Mouse (Mus musculus): ENCODE measurements around the gene Kri1.

DNA sequence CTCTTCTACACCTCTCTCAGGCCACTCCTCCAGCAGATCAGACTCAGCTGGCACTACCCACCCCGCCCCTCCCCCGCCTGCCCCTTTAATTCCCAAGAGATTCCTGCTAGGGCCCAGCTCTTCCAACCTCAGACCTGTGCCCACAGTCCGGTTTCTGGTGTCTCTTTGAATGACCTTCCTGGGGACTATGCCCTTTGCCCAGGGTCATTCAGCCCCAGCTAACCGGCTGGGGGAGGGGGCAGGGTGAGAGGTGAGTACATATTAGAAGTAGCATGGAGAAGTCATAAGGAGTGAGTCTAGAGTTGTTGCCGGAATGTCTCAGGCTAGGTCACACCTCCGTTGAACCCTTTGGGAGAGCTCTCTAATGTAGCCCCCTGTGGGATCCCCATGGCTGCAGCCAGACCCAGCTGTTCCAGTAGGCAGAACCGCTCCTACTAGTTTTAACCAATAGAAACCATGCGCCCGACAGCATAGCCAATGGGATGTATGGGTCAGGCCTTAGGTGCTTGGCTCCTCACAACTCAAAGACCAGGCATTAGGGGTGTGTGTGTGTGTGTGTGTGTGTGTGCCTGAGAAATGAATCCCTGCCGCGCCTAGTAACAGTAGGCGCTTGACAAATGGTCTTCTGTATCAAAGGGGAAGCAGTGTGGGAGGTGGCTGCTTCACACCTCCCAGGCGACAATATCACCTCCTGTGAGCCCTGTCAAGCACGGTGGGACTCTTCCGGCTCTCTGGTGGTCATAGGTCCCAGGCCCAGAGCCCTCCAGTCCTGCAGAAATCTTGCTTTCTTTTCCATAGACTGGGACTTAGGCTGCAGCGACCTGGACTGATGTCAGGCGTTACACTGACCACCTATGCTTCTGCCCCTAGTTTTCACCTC is 37.9 kb downstream of the Kri1 start:
- TF ChIP-seq POLR2A (IDR thresholded peaks at IDR 0.05; ENCODE audit: low read depth, low read length) (no peak), CTCF (IDR thresholded peaks at IDR 0.05; ENCODE audit: extremely low read depth, insufficient read length, insufficient replicate concordance, low read depth, low read length) (no peak)

All from small intestine, adult 2 months (tissue).